Mouse (Mus musculus) hindbrain, embryonic 16.5 days (tissue): ENCODE data around the gene Clec9a. TPM values are rescaled to one million over a fixed set of nuclear protein-coding genes. Genes with fewer than 3 reads are reported as not detected.

Experiments
- ATAC-seq: fragments of 200-750 bp; cut with Nextera tagmentation; 2 replicates; pipeline ENCODE4 v1.8.0; 2017; ENCODE audit warnings: moderate TSS enrichment, moderate library complexity
- H3K27ac ChIP-seq: fragments of 300-500 bp; sonication (generic); 2 replicates; pipeline ENCODE4 v1.5.1; 2014; ENCODE audit warnings: low read depth, mild to moderate bottlenecking, control low read depth, low read length, moderate library complexity
- H3K27me3 ChIP-seq: fragments of 300-500 bp; sonication (generic); replicated peaks from 2 replicates; pipeline ENCODE4 v1.6.1; 2014; ENCODE audit warnings: low read length; ENCODE audit not compliant: control insufficient read depth, insufficient read depth
- H3K36me3 ChIP-seq: fragments of 300-500 bp; sonication (generic); 2 replicates; pipeline ENCODE4 v1.6.1; 2014; ENCODE audit warnings: mild to moderate bottlenecking, low read length, moderate library complexity, mixed read lengths; ENCODE audit not compliant: control insufficient read depth, insufficient read depth
- H3K4me1 ChIP-seq: fragments of 300-500 bp; sonication (generic); 2 replicates; pipeline ENCODE4 v1.6.1; 2014; ENCODE audit warnings: low read depth, low read length; ENCODE audit not compliant: control insufficient read depth, insufficient read depth
- H3K4me2 ChIP-seq: fragments of 300-500 bp; sonication (generic); 2 replicates; pipeline ENCODE4 v1.6.1; 2014; ENCODE audit warnings: mild to moderate bottlenecking, low read length, control low read depth, moderate library complexity
- H3K4me3 ChIP-seq: fragments of 300-500 bp; sonication (generic); 2 replicates; pipeline ENCODE4 v1.5.1; 2014; ENCODE audit warnings: mild to moderate bottlenecking, low read length, control low read depth, moderate library complexity
- H3K9ac ChIP-seq: fragments of 300-500 bp; sonication (generic); 2 replicates; pipeline ENCODE4 v1.6.1; 2014; ENCODE audit warnings: low read depth, mild to moderate bottlenecking, control low read depth, low read length, moderate library complexity
- H3K9me3 ChIP-seq: fragments of 300-500 bp; sonication (generic); 2 replicates; pipeline ENCODE4 v1.6.1; 2014; ENCODE audit warnings: mild to moderate bottlenecking, low read length, moderate library complexity; ENCODE audit not compliant: control insufficient read depth
- WGBS: fragments of 180-500 bp; shearing (Covaris S2); extraction: QIAGEN DNeasy Blood & Tissue Kit; methylation state at CpG from one replicate; pipeline ENCODE4 v1.1.7; 2014; 5-methylcytosine and 5-hydroxymethylcytosine counted together
- polyA plus RNA-seq: library from polyadenylated mRNA; unstranded; fragments of >200 nt; fragmentation: Nextera tagmentation; extraction: Ambion mirVana; gene quantifications from 2 replicates; pipeline ENCODE4 v1.2.1, GENCODE M21; 2015

Clec9a gene
- polyA plus RNA-seq, 1 experiment from 2014 or later, result 0.24 TPM

DNA sequence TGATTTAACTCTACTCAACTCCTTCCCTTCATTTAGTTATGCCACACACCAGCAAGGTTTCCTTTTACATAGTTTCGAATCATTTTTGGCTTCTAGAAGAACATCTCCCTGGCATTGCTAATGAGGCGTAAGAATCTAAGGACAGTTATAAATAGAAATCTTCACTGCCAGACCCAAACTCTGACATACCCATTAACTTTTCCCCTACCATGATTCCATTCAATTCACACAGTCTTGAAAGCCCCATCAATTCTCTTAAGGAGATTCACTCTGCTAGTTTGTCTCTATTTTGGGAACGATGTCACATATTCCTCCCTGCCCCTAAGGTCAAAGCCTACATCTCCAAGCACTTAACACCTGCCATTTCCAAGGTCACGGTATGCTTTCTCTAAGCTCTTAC lies 23.7 kb upstream of the Clec9a start:
- H3K9ac ChIP-seq, result no peak overlapping the region
- no peak overlapping the region for H3K27ac ChIP-seq
- H3K9me3 ChIP-seq, result no peaks in the 10 kb centered on the region
- no peaks in the 10 kb centered on the region for H3K4me1 ChIP-seq
- H3K4me3 ChIP-seq, result no peak overlapping the region
- H3K4me2 ChIP-seq, result no peak overlapping the region
- ATAC-seq, result peak; percentile 77; the same call in 1 of the 2 replicates
- 51% methylated on average over 4 of the region's 4 CpGs for WGBS
- H3K27me3 ChIP-seq, result no peaks in the 10 kb centered on the region
- H3K36me3 ChIP-seq, result no peaks in the 10 kb centered on the region

DNA sequence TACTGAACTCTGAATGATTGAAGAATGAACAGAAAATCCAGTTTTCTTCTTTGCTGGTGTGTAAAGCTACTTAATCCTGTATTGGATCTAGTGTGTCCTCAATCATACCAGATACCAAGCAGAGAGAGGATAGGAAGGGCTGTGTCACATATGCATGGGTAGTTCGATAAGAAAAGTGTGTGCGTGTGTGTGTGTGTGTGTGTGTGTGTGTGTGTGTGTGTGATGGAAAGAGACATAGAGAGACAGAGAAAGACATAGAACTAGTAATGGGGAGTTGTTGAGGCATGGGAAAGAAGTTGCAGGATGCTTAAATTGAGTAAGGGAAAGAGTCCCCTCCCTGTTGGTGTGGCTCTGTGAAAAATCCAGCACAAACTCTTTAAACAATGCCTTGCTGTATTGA lies 22.9 kb upstream of the Clec9a start, which contains the start of gene Clec12b:
Gene Clec12b (minus strand): TSS at position 101 of the 400 bp plus-strand sequence.
- Histone ChIP-seq H3K27me3 (no peaks in the 10 kb centered on the region), H3K4me2 (no peak within 1 kb of the TSS), H3K9ac (no peak within 1 kb of the TSS), H3K4me3 (no peak within 1 kb of the TSS), H3K9me3 (no peaks in the 10 kb centered on the region), H3K4me1 (no peaks in the 10 kb centered on the region), H3K27ac (no peak within 1 kb of the TSS), H3K36me3 (no peaks in the 10 kb centered on the region)
- no peak for ATAC-seq
- 57% methylated on average over 2 of the region's 2 CpGs for WGBS

DNA sequence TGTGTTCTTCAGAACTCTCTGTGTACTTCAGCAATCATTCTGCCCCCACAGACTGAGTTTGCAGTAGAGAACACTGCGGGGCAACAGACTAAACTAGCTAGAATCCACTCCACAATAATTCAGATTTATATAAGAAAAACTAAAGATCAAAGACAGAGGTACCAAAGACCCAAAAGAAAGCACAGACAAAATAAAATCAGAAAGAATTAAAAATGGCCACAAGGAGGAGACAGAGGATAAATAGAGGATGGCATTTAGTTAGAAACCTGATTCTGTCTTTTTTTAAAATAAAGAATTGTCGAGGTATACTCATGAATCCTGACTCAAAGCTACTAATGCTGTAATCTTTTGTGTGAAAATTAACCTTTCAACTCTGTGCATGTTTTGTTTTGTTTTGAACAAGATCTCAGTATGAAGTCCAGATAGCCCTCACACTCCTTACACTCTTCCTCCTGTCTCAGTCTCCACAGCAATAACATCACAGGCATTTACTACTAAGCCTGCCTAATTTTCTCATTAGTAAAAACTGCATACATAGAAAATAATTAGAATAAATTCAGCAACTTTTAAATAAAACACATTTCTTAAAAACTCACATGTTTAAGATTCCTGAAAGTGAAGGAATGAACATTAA lies 15.5 kb upstream of the Clec9a start:
- Histone ChIP-seq H3K4me2 (no peak overlapping the region), H3K4me3 (no peak overlapping the region), H3K27me3 (no peaks in the 10 kb centered on the region), H3K36me3 (no peaks in the 10 kb centered on the region), H3K9ac (no peak overlapping the region), H3K27ac (no peak overlapping the region), H3K9me3 (no peaks in the 10 kb centered on the region), H3K4me1 (no peaks in the 10 kb centered on the region)
- peak; percentile 69; the same call in 1 of the 2 replicates for ATAC-seq
- WGBS, result 37% methylated on average over 2 of the region's 2 CpGs

DNA sequence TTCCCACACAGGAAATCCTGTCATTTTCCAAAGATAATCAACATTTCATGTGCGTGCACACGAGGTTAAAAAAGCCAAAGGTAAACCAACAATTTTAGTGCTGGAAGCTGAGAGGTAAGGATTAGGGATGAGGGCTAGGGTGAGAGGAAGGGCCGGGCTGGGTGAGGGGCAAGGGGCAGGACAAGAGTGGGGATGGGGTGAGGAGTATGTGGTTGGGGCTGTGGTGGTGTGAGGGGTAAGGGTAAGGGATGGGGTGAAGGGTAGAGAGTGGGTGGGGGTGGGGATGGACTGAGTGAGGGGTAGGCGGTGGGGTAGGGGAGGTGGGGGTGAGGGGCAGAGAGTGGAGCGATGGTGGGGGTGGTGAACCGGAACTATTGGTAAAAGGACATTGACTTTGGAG lies 14.9 kb upstream of the Clec9a start:
- no peaks in the 10 kb centered on the region for H3K9me3 ChIP-seq
- ATAC-seq, result no peak
- H3K9ac ChIP-seq, result no peak overlapping the region
- H3K27me3 ChIP-seq, result no peaks in the 10 kb centered on the region
- WGBS, result 84% methylated on average over 6 of the region's 6 CpGs
- H3K4me3 ChIP-seq, result no peak overlapping the region
- no peaks in the 10 kb centered on the region for H3K4me1 ChIP-seq
- no peak overlapping the region for H3K27ac ChIP-seq
- no peak overlapping the region for H3K4me2 ChIP-seq
- H3K36me3 ChIP-seq, result no peaks in the 10 kb centered on the region

DNA sequence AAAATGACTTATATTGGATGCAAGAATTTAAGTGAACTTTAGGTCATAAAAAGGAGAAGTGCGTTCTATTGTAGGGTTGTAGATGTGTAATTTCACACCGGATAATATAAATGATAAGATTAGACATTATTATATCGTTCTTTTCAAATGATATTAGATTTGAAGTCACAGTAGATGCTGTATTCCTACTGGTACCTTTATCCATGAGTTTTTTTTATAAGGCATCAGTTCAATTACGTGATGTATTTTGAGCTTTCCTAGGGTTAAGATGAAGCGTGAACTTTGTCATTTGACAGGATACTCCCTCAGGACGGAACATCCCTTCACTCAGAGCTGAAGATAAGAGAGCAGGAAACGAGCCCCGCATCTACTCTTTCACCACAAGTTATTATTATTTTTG lies 11.7 kb upstream of the Clec9a start, which contains the start of gene Clec1b:
Gene Clec1b (plus strand): TSS at position 301 of the 400 bp plus-strand sequence.
- Histone ChIP-seq H3K9ac (no peak within 1 kb of the TSS), H3K9me3 (no peaks in the 10 kb centered on the region), H3K36me3 (no peaks in the 10 kb centered on the region), H3K27me3 (no peaks in the 10 kb centered on the region), H3K4me1 (no peaks in the 10 kb centered on the region), H3K4me3 (no peak within 1 kb of the TSS), H3K4me2 (no peak within 1 kb of the TSS), H3K27ac (no peak within 1 kb of the TSS)
- 89% methylated on average over 8 of the region's 8 CpGs for WGBS
- no peak for ATAC-seq

DNA sequence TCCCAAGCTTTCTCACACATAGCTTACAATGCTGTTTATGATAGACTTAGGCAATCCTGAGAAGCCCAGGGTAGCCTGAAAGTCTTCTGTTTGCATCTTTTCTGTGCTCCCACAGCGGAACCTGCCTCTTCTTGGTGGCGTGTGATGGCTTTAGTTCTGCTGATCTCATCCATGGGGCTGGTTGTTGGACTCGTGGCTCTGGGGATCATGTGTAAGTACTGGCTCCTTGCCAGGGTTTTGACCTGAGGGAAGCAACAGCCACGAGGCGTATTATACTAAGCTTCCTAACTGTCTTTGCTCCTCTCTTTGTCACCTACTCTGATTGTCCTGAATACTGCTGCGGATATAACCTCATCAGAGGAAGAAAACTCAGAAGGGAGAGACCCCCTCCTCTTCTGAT lies 8.7 kb upstream of the Clec9a start:
- Histone ChIP-seq H3K4me3 (no peak overlapping the region), H3K36me3 (no peaks in the 10 kb centered on the region), H3K27ac (no peak overlapping the region), H3K9me3 (no peaks in the 10 kb centered on the region), H3K4me2 (no peak overlapping the region), H3K4me1 (no peaks in the 10 kb centered on the region), H3K27me3 (no peaks in the 10 kb centered on the region), H3K9ac (no peak overlapping the region)
- ATAC-seq, result no peak
- 54% methylated on average over 6 of the region's 6 CpGs for WGBS

DNA sequence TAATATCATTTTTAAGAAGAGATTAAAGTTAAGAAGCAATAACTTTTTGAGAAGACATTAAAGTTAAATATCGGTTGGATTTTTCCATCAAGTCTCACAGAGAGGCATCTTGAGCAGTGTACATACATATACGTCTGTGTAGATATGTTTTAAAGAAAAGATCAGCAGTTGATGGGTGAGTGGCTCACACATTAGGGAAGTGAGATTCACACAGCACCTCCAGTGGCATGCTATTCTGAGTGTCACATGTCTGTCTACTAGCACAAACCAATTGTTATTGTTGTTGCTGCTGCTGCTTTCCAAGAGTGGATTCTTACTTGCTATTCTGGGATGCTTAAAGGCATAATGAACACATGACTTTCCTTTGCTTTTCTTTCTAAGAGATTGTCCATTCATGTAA lies 6.3 kb upstream of the Clec9a start:
- H3K27me3 ChIP-seq, result no peaks in the 10 kb centered on the region
- WGBS, result 89% methylated on average over 2 of the region's 2 CpGs
- no peak overlapping the region for H3K4me3 ChIP-seq
- H3K27ac ChIP-seq, result no peak overlapping the region
- no peak overlapping the region for H3K9ac ChIP-seq
- no peaks in the 10 kb centered on the region for H3K36me3 ChIP-seq
- no peaks in the 10 kb centered on the region for H3K4me1 ChIP-seq
- ATAC-seq, result no peak
- H3K9me3 ChIP-seq, result no peaks in the 10 kb centered on the region
- H3K4me2 ChIP-seq, result no peak overlapping the region

DNA sequence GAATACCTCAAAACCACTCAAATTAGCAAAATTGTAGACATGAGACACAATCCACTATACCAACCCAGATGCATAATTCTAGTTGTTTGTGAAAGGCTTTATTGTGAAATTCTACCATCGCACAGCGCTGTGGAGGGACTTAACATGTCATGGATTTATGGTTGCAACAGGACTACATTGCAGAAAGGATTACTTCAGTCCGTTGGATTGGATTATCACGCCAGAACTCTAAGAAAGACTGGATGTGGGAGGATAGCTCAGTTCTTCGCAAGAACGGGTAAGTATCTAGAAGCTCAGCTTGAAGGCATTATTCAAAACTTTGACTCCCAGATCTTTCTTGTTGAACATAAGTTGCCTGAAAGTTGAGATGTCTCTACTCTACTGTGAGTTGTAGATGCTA lies 5.3 kb upstream of the Clec9a start:
- H3K4me2 ChIP-seq, result no peak overlapping the region
- H3K4me1 ChIP-seq, result no peaks in the 10 kb centered on the region
- H3K4me3 ChIP-seq, result no peak overlapping the region
- no peak for ATAC-seq
- no peaks in the 10 kb centered on the region for H3K9me3 ChIP-seq
- WGBS, result 90% methylated on average over 6 of the region's 6 CpGs
- no peak overlapping the region for H3K9ac ChIP-seq
- H3K36me3 ChIP-seq, result no peaks in the 10 kb centered on the region
- H3K27me3 ChIP-seq, result no peaks in the 10 kb centered on the region
- no peak overlapping the region for H3K27ac ChIP-seq

DNA sequence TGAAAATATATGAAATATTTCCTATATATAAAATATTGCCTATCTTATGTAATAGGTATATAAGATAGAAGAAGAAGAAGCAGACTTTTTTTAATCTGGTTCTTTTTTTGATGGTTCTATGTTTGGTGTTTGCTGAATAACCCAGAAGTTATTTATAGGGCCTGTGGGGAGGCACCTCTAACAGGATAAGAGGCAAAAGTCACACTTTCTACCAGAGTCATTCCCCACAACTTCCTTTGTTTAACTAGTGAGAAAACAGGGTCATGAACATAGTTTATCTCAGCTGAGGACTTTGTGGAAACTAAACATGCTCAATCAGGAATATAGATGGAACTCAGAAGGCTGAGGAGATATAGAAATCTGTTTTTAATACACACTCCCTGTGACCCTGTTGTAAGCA lies 2.7 kb upstream of the Clec9a start:
- H3K36me3 ChIP-seq, result no peaks in the 10 kb centered on the region
- no peak overlapping the region for H3K27ac ChIP-seq
- ATAC-seq, result no peak

DNA sequence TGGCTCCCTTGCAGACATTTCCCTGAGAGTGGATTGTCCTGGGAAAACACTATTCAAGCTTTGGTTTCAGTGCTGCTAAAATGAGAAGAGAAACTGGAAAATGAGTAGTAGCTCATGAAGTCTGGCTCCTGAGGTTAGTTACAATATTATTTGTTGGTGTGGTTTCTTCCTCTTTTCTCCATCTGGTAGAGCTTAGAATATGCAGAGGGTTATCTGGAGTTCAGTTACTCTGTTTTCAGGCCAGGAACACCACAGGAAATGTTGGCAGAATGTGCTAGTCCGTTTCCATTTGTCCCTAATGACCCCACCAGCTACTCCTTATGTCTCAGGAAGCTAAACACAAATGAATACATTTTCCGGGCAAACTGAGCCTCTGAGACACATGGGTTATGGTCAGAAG lies 1.3 kb upstream of the Clec9a start:
- Histone ChIP-seq H3K4me3 (no peak overlapping the region), H3K9me3 (no peaks in the 10 kb centered on the region), H3K27me3 (no peaks in the 10 kb centered on the region), H3K27ac (no peak overlapping the region), H3K9ac (no peak overlapping the region), H3K4me2 (no peak overlapping the region), H3K36me3 (no peaks in the 10 kb centered on the region), H3K4me1 (no peaks in the 10 kb centered on the region)
- no peak for ATAC-seq
- 57% methylated on average over 2 of the region's 2 CpGs for WGBS

More for the DNA sequence above, 2.7 kb upstream of the Clec9a start:
- Histone ChIP-seq H3K4me3 (no peak overlapping the region), H3K9me3 (no peaks in the 10 kb centered on the region), H3K27me3 (no peaks in the 10 kb centered on the region), H3K4me1 (no peaks in the 10 kb centered on the region), H3K9ac (no peak overlapping the region), H3K4me2 (no peak overlapping the region)
